Mouse (Mus musculus) kidney, adult 2 months (tissue): ENCODE data around the gene Gm20219.

Experiments
- CTCF ChIP-seq: fragments of 200-500 bp; conservative IDR thresholded peaks from 2 replicates; pipeline ENCODE4 v1.5.1; 2011; ENCODE audit warnings: low read depth, mild to moderate bottlenecking, control low read depth, low read length, moderate library complexity, mixed read lengths; ENCODE audit not compliant: insufficient read depth, insufficient read length
- POLR2A ChIP-seq: fragments of 200-500 bp; IDR thresholded peaks from one replicate; pipeline ENCODE4 v1.6.1; 2011; ENCODE audit warnings: low read depth, low read length, control low read depth

- TF ChIP-seq CTCF (no peak), POLR2A (no peak)
Measured at GRCm38 (mm10) chr17:56509021-56509640, 45.1 kb downstream of the Gm20219 start.
